Mouse (Mus musculus): ENCODE measurements around the gene Hdhd3.
A peak's percentile ranks its signal among the peaks of the same experiment; 100 is the strongest.
"Not testable (repeated sequence)": the region's sequence is repeated elsewhere in the genome, so short reads cannot be mapped to it uniquely, and the experiment has no call there.

Hdhd3 gene

DNA sequence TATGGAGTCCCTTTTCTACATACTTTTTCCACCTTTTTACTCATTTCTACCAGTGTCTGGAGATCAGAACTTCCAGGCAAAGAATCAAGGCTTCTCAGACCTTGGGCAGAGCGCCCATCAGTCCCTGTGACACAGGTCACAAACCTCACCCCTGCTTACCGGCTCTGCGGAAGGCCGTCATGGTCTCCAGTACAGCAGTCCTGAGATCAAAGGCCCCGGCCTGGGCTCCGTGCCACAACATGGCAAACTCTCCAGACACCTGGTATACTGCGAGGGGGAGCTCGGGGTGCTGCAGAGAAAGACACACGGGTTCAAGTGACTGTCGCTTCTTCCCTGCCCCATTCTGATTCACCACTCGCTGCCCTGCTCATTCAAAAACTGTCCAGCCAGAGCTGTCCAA, 6.7 kb upstream of the Hdhd3 start:
- no peak for DNase-seq

- no peak for DNase-seq
Observed at GRCm38 (mm10) chr4:62508839-62509238, 5.6 kb upstream of the Hdhd3 start.

- DNase-seq: peak; percentile 34
Observed at GRCm38 (mm10) chr4:62506798-62507197, 3.5 kb upstream of the Hdhd3 start.

GRCm38 (mm10) chr4:62505991-62506390, 2.7 kb upstream of the Hdhd3 start:
- no peak for DNase-seq

DNA sequence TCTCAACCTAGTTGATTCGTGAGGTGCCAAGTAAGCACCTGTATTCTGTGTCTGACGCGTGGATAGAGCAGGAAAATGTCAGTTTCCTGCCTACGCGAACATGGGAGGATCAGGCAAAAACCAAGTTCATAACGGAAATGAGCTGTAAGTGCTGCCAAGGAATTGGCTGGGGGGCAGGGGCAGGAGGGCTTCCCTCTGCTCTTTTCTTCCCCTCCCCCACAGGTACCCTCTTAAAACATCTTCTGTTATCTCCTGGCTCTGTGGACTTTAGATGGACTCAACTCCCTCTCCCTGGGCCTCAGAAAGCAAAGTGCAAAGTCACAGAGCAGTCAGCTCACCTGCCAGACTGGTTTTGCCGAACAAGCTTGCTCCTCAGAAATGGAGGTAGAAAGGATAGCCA, 298 bp downstream of the Hdhd3 start:
- no peak for DNase-seq

DNA sequence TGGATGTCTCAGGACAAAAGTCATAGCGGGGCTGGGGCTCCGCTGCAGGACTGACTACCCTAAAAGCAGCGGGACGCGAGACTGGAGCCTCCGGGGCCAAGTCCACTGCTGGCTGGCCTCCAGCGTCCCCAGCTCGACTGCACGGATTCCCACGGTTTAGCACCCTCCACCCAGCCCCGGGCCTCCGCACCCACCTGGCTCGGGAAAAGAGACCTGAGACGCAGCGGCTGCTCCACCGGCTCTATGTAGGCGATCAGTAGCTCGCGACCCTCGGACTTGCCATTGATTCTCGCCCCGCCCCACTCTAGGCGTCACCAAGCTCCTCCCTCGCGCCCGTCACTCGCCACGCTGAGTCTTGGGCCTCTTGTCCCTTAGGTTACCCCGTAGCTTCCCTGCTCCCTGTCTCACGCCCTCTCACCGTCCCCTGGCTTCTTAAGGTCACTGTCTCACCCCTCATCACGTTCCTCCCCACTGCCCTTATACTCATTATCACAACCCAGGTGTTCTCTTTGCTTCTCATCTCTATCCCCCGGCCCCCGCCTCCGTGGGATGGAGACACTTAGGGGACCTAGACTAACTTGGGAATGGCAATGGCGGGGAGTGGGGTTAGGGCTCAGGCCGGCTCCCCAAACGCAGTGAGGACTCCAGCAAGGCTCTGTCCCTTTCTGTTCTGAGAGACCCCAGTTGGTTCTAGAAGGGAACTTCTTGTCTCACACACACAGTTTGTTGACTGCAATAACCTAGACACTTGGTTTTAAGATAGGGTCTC, 1.1 kb downstream of the Hdhd3 start:
- peak; percentile 91 for DNase-seq

DNA sequence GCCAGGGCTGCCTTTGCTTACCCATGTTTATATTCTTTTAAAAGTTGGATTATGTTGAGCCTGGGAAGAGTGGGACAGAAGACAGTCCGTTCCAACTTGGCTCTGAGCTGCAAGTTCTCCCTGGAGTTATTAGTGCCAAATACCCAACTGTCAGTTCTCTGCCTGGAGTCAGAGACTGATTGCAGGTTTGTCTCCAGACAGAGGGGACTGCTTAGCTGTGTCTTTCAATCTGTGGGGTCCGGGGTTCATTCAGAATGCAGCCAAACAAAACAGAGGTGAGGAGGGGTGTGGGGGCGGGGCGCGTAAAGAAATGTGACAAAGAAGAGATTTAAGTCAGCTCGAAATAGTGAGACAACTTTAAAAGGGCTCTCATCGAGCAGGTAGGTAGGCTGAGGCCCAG, 1.7 kb downstream of the Hdhd3 start:
- no peak for DNase-seq

- no peak for DNase-seq
Observed at GRCm38 (mm10) chr4:62500799-62501198, 2.5 kb downstream of the Hdhd3 start.

GRCm38 (mm10) chr4:62496815-62497214, 6.5 kb downstream of the Hdhd3 start:
- DNase-seq: peak; percentile 76

GRCm38 (mm10) chr4:62495946-62496345, 7.3 kb downstream of the Hdhd3 start:
- DNase-seq: peak; percentile 60

DNA sequence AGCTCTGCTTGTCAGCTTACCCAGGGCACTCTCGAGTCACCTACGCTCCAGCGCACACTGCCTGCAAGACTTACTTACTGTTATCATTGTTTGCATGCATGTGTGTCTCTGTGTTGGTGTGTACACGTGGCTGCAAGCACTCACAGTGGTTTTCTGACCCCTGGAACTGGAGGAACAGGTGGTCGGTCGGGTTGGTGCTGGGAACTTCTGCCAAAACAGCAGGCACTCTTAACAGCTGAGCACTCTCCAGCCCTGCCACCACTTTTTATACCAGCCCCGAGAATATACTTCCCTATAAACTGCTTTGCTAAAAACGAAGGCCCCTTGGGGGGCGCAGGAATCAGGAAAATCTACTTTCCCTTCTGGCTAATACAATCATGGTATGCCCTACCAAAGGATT, 9.0 kb downstream of the Hdhd3 start:
- DNase-seq: no peak

GRCm38 (mm10) chr4:62492682-62493081, 10.6 kb downstream of the Hdhd3 start:
- DNase-seq: no peak

DNA sequence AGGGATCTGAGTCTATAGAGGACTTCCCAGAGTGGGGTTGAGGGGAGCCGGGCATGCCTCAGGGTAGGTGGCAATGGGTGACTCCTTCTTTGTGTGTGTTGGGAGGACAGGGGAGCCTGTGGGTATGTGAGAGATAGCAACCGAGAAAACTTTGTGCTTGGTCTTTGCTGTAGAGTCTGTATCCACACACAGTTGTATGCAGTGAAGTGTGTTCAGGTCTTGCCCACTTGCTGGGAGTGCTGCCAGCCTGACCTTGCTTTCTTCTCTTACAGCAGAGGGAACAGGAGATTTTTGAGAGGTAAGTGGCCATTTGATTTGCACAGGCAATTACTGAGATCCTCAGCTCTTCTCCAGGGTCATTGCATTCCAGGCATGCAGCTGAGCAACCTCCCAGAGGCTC, 15.4 kb downstream of the Hdhd3 start:
- DNase-seq: no peak

DNA sequence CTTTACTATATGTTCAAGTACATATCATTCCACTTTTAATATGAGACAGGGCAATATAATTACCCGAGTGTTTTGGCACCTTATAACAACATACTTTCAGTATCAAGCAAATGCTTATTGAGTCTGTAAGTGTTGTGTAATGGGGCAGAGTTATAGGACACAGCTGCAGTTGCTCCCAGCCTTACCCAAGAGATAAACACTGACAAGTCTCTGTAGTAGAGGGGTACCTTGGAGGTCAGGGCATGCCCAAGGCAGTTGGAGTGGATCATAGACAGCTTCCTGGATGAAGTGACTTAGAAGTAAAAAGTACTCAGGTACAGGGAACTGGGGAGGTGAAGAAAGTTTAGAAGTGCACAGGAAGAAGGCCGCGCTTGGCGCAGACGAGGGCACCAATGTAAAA, 16.1 kb downstream of the Hdhd3 start:
- DNase-seq: no peak

GRCm38 (mm10) chr4:62486162-62486696, 17.0 kb downstream of the Hdhd3 start:
- peak; percentile 30 for DNase-seq

- DNase-seq: peak; percentile 57
Observed at GRCm38 (mm10) chr4:62485450-62486161, 17.7 kb downstream of the Hdhd3 start.

GRCm38 (mm10) chr4:62484928-62485327, 18.3 kb downstream of the Hdhd3 start:
- DNase-seq: no peak

GRCm38 (mm10) chr4:62480709-62481605, 22.3 kb downstream of the Hdhd3 start:
- peak; percentile 18 for DNase-seq

DNA sequence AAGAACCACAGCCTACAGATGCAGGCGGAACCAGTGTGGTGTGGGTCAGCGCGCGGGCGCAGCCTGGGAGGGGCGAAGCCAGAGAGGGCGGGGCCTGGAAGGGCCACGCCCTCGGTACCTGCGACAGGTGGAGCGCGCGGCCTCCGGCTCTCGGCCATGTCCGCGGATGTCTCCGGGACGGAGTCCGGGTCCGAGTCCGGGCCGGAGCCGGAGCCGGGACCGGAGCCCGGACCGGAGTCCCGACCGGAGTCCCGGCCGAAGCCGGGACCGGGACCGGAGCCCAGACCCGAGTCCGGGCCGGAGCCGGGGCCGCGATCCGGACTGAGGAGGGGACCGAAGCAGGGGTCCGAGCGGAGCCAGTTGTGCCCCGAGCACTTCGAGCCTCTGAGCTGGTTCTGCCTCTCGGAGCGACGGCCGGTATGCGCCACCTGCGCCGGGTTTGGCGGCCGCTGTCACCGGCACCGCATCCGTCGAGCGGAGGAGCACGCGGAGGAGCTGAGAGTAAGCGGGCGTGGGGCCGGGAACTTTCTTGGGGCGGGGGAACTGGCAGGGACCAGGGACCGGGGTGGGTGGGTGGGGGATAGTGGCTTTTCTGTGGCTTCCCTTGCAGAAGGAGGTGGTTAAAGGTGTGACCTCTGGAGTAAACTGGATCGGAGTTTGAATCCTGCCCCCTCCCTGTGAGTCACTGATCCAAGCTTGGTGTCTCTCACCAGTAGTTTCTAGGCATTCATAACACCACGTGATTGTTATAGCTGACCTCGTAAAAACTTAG, 23.1 kb downstream of the Hdhd3 start, which contains the start of gene Bspry:
Gene Bspry (plus strand): TSS at position 117 of the 772 bp plus-strand sequence.
- DNase-seq: peak; percentile 60

- DNase-seq: not testable (repeated sequence)
Observed at GRCm38 (mm10) chr4:62479593-62479936, 23.7 kb downstream of the Hdhd3 start.

- no peak for DNase-seq
Observed at GRCm38 (mm10) chr4:62477542-62478244, 25.6 kb downstream of the Hdhd3 start.

- no peak for DNase-seq
Observed at GRCm38 (mm10) chr4:62475793-62476192, 27.5 kb downstream of the Hdhd3 start.
